Mouse (Mus musculus) embryonic fibroblast, embryonic 13.5 days (primary cell): ENCODE results near the gene Pde4a.

ENCODE experiments used
- CTCF ChIP-seq: IDR thresholded peaks from 2 replicates; pipeline ENCODE4 v1.5.1; 2011; ENCODE audit warnings: mild to moderate bottlenecking, control low read depth, low read length, moderate library complexity, borderline replicate concordance; ENCODE audit not compliant: insufficient read depth
- POLR2A ChIP-seq: IDR thresholded peaks from 2 replicates; pipeline ENCODE4 v1.6.1; 2011; ENCODE audit warnings: low read depth, mild to moderate bottlenecking, control low read depth, low read length, moderate library complexity

- TF ChIP-seq POLR2A: no peak
- no peak for TF ChIP-seq CTCF
Measured at GRCm38 (mm10) chr9:21206848-21207247, 41.3 kb downstream of the Pde4a start.
